Mouse (Mus musculus) ES-E14 (cell line): ENCODE data around the gene Hjurp.

ENCODE experiments used
- CHD2 ChIP-seq: IDR thresholded peaks from 2 replicates; pipeline ENCODE4 v1.6.1; 2014; ENCODE audit warnings: mild to moderate bottlenecking, low read depth, low read length, inconsistent platforms
- ZC3H11A ChIP-seq: IDR thresholded peaks from 2 replicates; pipeline ENCODE4 v1.6.1; 2012; ENCODE audit warnings: low read depth, mild to moderate bottlenecking, inconsistent platforms, low read length, borderline replicate concordance

DNA sequence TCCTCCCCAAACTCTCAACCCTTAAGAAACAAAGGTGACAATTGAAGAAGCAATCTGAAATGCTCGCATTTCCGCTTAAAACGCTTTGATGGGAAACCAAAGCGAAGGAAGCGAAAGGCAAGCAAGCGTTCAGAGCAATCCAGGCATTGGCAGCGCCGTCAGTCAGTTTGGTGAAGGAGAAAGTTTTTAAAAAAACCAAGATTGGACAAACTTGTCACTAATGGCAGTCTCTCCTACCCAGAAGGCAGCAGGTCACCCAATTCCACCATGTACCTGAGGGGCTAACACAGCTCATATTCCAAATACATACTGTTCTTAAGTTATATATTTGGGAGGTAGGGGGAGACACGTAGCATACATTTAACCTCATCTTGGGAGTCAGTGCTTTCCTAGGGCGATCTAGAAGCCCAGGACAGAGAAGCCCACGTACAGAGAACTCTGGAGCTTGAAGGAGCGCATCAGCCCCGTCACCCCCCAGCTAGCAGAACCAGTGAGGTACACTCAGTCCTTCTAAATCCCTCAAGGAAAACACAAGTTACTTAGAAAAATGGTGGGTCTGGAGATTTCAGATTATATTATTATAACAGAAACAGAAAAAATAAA is 2.3 kb downstream of the Hjurp start:
- no peak for TF ChIP-seq CHD2
- TF ChIP-seq ZC3H11A: no peak
